Mouse (Mus musculus) kidney, adult 2 months (tissue): ENCODE measurements at regions not wholly inside any gene's neighbourhood (a gene's known extent, or its start where the extent isn't known, plus 50 kb on each side); places are given as distances from the start of the nearest gene placed in this dataset.

Source experiments
- DNase-seq: peaks from one replicate; pipeline ENCODE4 v3.0.0; 2021
- H3K27ac ChIP-seq: fragments of 200-500 bp; 2 replicates; pipeline ENCODE4 v1.5.1; 2012; ENCODE audit warnings: low read depth, low read length, control low read depth, inconsistent platforms; ENCODE audit not compliant: insufficient read depth
- H3K27me3 ChIP-seq: fragments of 200-500 bp; replicated peaks from 2 replicates; pipeline ENCODE4 v1.6.1; 2012; ENCODE audit warnings: mild to moderate bottlenecking, moderate library complexity, low read length, inconsistent platforms; ENCODE audit not compliant: control insufficient read depth, insufficient read depth
- H3K36me3 ChIP-seq: fragments of 200-500 bp; 2 replicates; pipeline ENCODE4 v1.6.1; 2012; ENCODE audit warnings: mild to moderate bottlenecking, moderate library complexity, low read length, inconsistent platforms; ENCODE audit not compliant: control insufficient read depth, insufficient read depth
- H3K4me1 ChIP-seq: fragments of 200-500 bp; 2 replicates; pipeline ENCODE4 v1.6.1; 2011; ENCODE audit warnings: low read length; ENCODE audit not compliant: control insufficient read depth, insufficient read depth
- H3K4me3 ChIP-seq: fragments of 200-500 bp; 2 replicates; pipeline ENCODE4 v1.5.1; 2011; ENCODE audit warnings: mild to moderate bottlenecking, low read depth, low read length, control low read depth; ENCODE audit not compliant: insufficient read depth
- CTCF ChIP-seq: fragments of 200-500 bp; conservative IDR thresholded peaks from 2 replicates; pipeline ENCODE4 v1.5.1; 2011; ENCODE audit warnings: low read depth, mild to moderate bottlenecking, control low read depth, low read length, moderate library complexity, mixed read lengths; ENCODE audit not compliant: insufficient read depth, insufficient read length
- POLR2A ChIP-seq: fragments of 200-500 bp; IDR thresholded peaks from one replicate; pipeline ENCODE4 v1.6.1; 2011; ENCODE audit warnings: low read depth, low read length, control low read depth
- WGBS: fragments of 180-500 bp; shearing (Covaris S2); methylation state at CpG from one replicate; pipeline ENCODE4 v1.1.7; 2018; 5-methylcytosine and 5-hydroxymethylcytosine counted together

- DNase-seq = no peak
- H3K27ac ChIP-seq = no peak overlapping the region
- WGBS = 18% methylated on average over 14 of the region's 14 CpGs
These were observed 261.3 kb downstream of the Mycn start for GRCm38 (mm10) chr12:12680371-12680921.

GRCm38 (mm10) chr12:12676676-12677075 lies 265.0 kb downstream of the Mycn start:
- H3K36me3 ChIP-seq = no peaks in the 10 kb centered on the region
- peak; percentile 34 for DNase-seq

More at GRCm38 (mm10) chr12:12680371-12680921, 261.3 kb downstream of the Mycn start:
- no peaks in the 10 kb centered on the region for H3K36me3 ChIP-seq
- no peak for TF ChIP-seq POLR2A
- no peak for TF ChIP-seq CTCF
- H3K27me3 ChIP-seq = no peaks in the 10 kb centered on the region
- H3K4me1 ChIP-seq = no peaks in the 10 kb centered on the region
- no peak overlapping the region for H3K4me3 ChIP-seq

GRCm38 (mm10) chr12:12669931-12670330 lies 271.8 kb downstream of the Mycn start:
- Histone ChIP-seq H3K27me3 (no peaks in the 10 kb centered on the region), H3K27ac (no peak overlapping the region), H3K4me3 (no peak overlapping the region), H3K4me1 (no peaks in the 10 kb centered on the region), H3K36me3 (no peaks in the 10 kb centered on the region)
- 68% methylated on average over 5 of the region's 5 CpGs for WGBS
- no peak for DNase-seq
- no peak for TF ChIP-seq CTCF
- no peak for TF ChIP-seq POLR2A

More at GRCm38 (mm10) chr12:12676676-12677075, 265.0 kb downstream of the Mycn start:
- Histone ChIP-seq H3K27me3 (no peaks in the 10 kb centered on the region), H3K27ac (no peak overlapping the region), H3K4me3 (no peak overlapping the region), H3K4me1 (no peaks in the 10 kb centered on the region)
- no peak for TF ChIP-seq CTCF
- no peak for TF ChIP-seq POLR2A
- WGBS = 71% methylated on average over 9 of the region's 9 CpGs

- DNase-seq = no peak
- Histone ChIP-seq H3K4me3 (no peak overlapping the region), H3K27ac (no peak overlapping the region), H3K4me1 (no peaks in the 10 kb centered on the region), H3K36me3 (no peaks in the 10 kb centered on the region), H3K27me3 (no peaks in the 10 kb centered on the region)
- 87% methylated on average over 4 of the region's 4 CpGs for WGBS
- TF ChIP-seq CTCF (no peak), POLR2A (no peak)
These were observed 272.8 kb downstream of the Mycn start for GRCm38 (mm10) chr12:12668919-12669318.

GRCm38 (mm10) chr12:12655611-12656010 lies 286.1 kb downstream of the Mycn start:
- H3K4me1 ChIP-seq = no peaks in the 10 kb centered on the region
- WGBS = 74% methylated on average over 8 of the region's 8 CpGs
- H3K27me3 ChIP-seq = no peaks in the 10 kb centered on the region; the same call in 1 of the 2 replicates
- no peak for DNase-seq
- H3K4me3 ChIP-seq = no peak overlapping the region
- H3K36me3 ChIP-seq = no peaks in the 10 kb centered on the region
- TF ChIP-seq POLR2A (no peak), CTCF (no peak)
- H3K27ac ChIP-seq = no peak overlapping the region

GRCm38 (mm10) chr12:12655184-12655583 lies 286.5 kb downstream of the Mycn start:
- WGBS = 43% methylated on average over 10 of the region's 10 CpGs
- Histone ChIP-seq H3K4me3 (no peak overlapping the region), H3K4me1 (no peaks in the 10 kb centered on the region), H3K27me3 (no peaks in the 10 kb centered on the region; the same call in 1 of the 2 replicates), H3K36me3 (no peaks in the 10 kb centered on the region), H3K27ac (no peak overlapping the region)
- DNase-seq = no peak
- TF ChIP-seq POLR2A (no peak), CTCF (no peak)

- DNase-seq = no peak
- no peaks in the 10 kb centered on the region; the same call in 1 of the 2 replicates for H3K27me3 ChIP-seq
- H3K27ac ChIP-seq = no peak overlapping the region
- no peaks in the 10 kb centered on the region for H3K36me3 ChIP-seq
- WGBS = 57% methylated on average over 7 of the region's 7 CpGs
- no peak overlapping the region for H3K4me3 ChIP-seq
- TF ChIP-seq CTCF (no peak), POLR2A (no peak)
- no peaks in the 10 kb centered on the region for H3K4me1 ChIP-seq
These were observed 289.4 kb downstream of the Mycn start for GRCm38 (mm10) chr12:12652361-12652760.
